Mouse (Mus musculus) E14TG2a.4 (cell line): Measurements from ENCODE around the gene Trp63.
A peak's percentile ranks its signal among the peaks of the same experiment; 100 is the strongest.

Experiments
- H3K27me3 ChIP-seq: 2 replicates; pipeline ENCODE4 v1.6.1; 2014; ENCODE audit warnings: low read length, control low read depth; ENCODE audit not compliant: insufficient read depth
- H3K36me3 ChIP-seq: 2 replicates; pipeline ENCODE4 v1.6.1; 2014; ENCODE audit warnings: low read length, control low read depth; ENCODE audit not compliant: insufficient read depth
- H3K4me1 ChIP-seq: replicated peaks from 2 replicates; pipeline ENCODE4 v1.6.1; 2014; ENCODE audit warnings: low read depth, low read length, control low read depth
- H3K4me3 ChIP-seq: replicated peaks from 2 replicates; pipeline ENCODE4 v1.5.1; 2014; ENCODE audit warnings: mild to moderate bottlenecking, low read length
- H3K9me3 ChIP-seq: 2 replicates; pipeline ENCODE4 v1.6.1; 2014; ENCODE audit warnings: low read length, control low read depth
- CTCF ChIP-seq: conservative IDR thresholded peaks from 2 replicates; pipeline ENCODE4 v1.5.1; 2014; ENCODE audit warnings: low read length
- NANOG ChIP-seq: IDR thresholded peaks from 2 replicates; pipeline ENCODE4 v1.6.1; 2014; ENCODE audit warnings: borderline replicate concordance, low read length, mixed read lengths
- POU5F1 ChIP-seq: IDR thresholded peaks from 2 replicates; pipeline ENCODE4 v1.6.1; 2014; ENCODE audit warnings: low read length, borderline replicate concordance

Gene Trp63

DNA sequence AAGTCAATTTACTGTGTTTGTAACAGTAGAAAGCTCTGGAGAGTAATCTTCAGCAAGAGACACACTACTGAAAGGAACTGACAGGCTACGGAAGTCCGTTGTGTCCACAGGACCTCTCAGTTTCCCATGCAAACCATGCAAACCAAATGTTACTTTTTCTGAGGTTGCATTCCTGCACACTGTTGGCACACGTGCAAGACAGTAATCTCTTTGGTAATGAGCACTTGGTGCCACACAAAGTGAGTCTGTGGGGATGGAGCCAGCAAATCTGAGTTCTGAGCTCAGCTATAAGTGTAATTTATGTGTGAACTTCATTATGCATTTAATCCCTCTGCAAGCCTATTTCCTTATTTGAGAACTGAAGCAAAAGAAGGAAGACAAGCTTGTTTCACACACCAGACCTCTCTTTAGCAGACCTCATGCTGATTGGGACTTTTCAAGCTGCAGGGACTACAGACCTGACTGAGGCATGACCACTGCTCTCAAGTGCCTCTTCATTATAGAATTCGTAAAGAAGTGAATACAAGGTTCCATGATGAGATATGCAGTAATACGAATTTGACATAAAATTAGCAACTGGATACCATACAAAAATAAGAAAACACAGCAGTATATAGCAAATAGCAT, 109.2 kb downstream of the Trp63 start:
- Histone ChIP-seq H3K27me3 (no peaks in the 10 kb centered on the region), H3K9me3 (no peaks in the 10 kb centered on the region), H3K36me3 (no peaks in the 10 kb centered on the region), H3K4me3 (no peak overlapping the region), H3K4me1 (peaks cover 2% of the 10 kb centered on the region; the same call in 1 of the 2 replicates)
- TF ChIP-seq NANOG (no peak), POU5F1 (no peak), CTCF (no peak)

DNA sequence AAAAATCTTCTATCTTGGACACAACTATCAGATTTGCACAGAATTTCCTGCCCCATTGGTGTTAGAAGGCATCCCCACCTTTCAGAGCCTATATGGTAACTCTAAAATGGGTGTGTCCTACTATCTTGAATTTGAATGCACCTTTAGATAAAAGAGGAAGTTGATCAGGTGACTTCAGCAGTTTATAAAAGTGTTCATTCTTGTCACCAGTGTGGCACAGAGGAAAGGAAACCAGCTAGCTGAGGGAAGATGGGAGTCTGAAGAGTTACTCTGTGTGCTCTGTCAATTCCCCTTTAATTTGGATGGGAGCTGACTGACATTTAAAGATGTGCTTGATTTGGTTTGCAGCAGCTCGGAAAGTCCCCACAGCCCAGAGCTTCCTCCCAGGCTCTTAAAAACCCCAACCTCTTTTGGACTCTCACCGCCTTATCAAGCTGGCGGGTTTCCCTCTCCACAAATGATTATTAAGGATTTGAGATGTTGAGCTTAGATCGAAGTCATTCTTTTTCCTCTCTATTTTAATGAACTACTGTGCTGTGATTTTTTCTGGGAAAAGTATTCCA, 114.2 kb downstream of the Trp63 start:
- H3K4me1 ChIP-seq, result peaks cover 3% of the 10 kb centered on the region; the same call in 1 of the 2 replicates

DNA sequence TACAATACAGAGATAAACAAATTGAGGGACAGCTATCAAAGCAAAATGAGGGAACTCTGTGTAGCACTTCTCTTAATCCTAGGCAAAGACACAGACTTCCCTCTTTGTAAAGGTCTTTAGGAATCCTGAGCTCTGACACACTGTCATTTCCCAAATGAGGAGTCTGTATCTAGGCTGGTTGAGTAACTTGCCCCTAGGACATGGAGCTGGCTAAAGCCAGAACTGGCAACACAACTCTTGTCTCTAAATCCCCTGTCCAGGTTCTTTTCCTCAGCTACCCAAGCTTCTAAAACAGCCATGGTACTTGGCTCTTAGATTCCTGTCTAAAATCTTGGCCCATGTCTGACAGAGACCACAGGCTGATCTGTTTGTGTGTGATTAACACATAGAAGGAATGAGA, 116.1 kb downstream of the Trp63 start:
- no peak for TF ChIP-seq NANOG
- TF ChIP-seq POU5F1, result no peak
- TF ChIP-seq CTCF, result no peak

More for the DNA sequence above, 114.2 kb downstream of the Trp63 start:
- H3K36me3 ChIP-seq, result no peaks in the 10 kb centered on the region
- TF ChIP-seq NANOG (no peak), POU5F1 (no peak), CTCF (no peak)
- H3K9me3 ChIP-seq, result no peaks in the 10 kb centered on the region
- H3K27me3 ChIP-seq, result no peaks in the 10 kb centered on the region
- H3K4me3 ChIP-seq, result no peak overlapping the region

DNA sequence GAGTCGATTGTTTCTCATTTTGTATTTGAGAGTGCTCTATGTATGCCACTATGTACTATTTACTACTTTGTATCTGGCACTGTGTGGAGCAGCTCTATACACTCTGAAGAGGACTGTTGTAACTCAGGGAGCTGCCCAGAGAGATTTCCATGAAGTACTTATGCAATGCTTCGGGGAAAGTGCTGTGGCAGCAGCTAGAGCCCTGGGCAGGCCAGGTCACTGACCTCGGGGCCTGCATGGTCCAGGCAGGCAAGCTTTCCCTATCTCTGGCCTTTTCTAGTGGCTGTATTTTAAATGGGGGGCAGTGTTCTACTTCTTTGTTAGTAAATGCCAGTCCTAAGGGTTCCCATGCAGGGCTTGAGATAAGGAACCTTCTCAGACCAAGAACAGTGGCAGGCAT, 121.4 kb downstream of the Trp63 start:
- Histone ChIP-seq H3K27me3 (peaks cover 16% of the 10 kb centered on the region), H3K9me3 (no peaks in the 10 kb centered on the region; the same call in 1 of the 2 replicates), H3K36me3 (no peaks in the 10 kb centered on the region), H3K4me1 (no peaks in the 10 kb centered on the region), H3K4me3 (no peak overlapping the region)
- TF ChIP-seq POU5F1 (no peak), CTCF (no peak), NANOG (no peak)

More for the DNA sequence above, 116.1 kb downstream of the Trp63 start:
- Histone ChIP-seq H3K27me3 (no peaks in the 10 kb centered on the region), H3K4me1 (peaks cover 3% of the 10 kb centered on the region; the same call in 1 of the 2 replicates), H3K4me3 (no peak overlapping the region), H3K36me3 (no peaks in the 10 kb centered on the region), H3K9me3 (no peaks in the 10 kb centered on the region)

DNA sequence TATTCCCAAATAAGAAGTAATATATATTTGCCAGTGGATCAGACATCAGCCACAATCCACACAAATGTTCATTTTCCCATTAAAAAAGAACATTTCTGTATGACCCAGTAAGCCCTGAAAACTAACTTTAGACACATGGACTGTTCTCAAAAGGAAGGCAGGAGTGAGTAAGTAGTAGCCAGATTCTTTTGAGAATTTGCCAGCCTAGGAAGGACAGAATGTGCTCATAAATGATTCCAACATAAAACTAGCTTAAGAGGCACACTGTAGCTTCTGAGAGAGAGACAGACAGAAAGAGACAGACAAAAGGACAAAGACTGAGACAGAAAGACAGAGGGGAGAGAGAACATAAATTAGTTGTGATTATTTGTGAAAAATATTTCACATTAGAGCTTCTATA, 123.6 kb downstream of the Trp63 start:
- Histone ChIP-seq H3K9me3 (no peaks in the 10 kb centered on the region; the same call in 1 of the 2 replicates), H3K36me3 (no peaks in the 10 kb centered on the region), H3K4me1 (no peaks in the 10 kb centered on the region), H3K27me3 (peaks cover 28% of the 10 kb centered on the region), H3K4me3 (no peak overlapping the region)
- TF ChIP-seq NANOG (no peak), CTCF (no peak), POU5F1 (no peak)

DNA sequence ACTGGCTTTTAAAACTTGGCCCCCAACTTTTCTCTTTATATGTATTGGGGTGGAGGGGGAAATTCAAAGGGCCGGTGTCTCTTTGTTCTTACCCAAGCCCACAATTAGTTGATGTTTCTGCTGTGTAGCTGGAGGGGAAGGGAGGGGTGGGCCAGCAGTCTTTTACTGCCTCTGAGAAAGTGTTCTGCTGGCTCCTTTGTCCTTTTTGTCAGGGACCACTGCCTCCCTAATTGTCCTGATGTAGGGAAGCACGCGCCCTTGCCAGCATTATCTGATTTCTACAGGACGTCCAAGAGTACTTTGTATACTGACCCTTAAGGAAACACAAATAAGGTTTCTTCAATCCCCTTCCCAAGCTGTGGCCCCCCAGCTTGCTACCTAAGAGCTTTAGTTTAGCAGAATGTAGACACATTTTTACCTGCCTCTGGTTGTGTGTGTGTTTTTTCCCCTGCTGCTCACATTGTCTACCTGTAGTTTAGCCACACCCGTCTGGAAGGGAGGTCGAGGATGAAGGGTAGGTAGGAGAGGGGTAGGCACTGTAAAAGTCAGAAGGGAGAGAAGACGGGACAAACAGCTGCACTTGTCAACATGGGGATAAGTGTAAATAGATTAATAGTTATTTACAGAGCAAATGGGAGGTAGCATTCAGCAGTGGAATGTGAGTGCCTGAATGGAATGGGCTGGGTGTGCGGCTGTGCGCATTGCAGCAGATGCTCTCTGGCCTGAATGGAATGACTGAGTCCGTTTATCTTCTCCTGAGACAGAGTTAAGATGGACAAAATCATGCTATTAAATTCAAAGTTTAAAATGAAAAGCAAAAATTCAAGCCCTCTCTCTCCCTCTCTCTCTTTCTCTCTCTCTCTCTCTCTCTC, 134.4 kb downstream of the Trp63 start:
- TF ChIP-seq CTCF, result no peak
- TF ChIP-seq NANOG, result 0 out of 2 replicates have a peak, but pooled peaks have one; percentile 2
- Histone ChIP-seq H3K4me3 (no peak overlapping the region), H3K36me3 (no peaks in the 10 kb centered on the region), H3K4me1 (peaks cover 15% of the 10 kb centered on the region), H3K9me3 (no peaks in the 10 kb centered on the region), H3K27me3 (peaks cover 17% of the 10 kb centered on the region)

DNA sequence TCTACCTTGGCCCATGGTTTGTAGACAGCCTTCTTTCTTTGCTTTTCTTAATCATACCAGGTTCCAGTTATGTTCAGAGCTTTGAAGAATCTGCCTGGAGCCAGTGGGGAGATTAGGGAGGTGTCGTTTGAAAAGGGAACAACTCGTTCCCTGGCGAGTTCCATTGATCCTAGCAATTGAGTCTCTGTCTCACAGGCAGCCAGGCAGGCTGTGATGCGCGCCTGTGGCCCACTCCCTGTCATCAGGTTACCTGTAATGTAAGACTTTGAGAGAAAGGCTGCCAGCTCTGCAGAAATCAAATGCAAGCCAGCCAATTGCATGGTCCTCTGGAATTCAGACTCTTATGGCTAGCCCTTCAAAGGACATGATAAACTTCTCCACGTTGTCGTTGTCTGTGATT, 142.5 kb downstream of the Trp63 start:
- no peak for TF ChIP-seq NANOG
- no peak for TF ChIP-seq POU5F1
- no peak for TF ChIP-seq CTCF
- Histone ChIP-seq H3K36me3 (no peaks in the 10 kb centered on the region), H3K9me3 (no peaks in the 10 kb centered on the region), H3K4me1 (no peaks in the 10 kb centered on the region), H3K4me3 (no peak overlapping the region), H3K27me3 (0 out of 2 replicates have a peak, but pooled peaks cover 1% of the 10 kb centered on the region)

DNA sequence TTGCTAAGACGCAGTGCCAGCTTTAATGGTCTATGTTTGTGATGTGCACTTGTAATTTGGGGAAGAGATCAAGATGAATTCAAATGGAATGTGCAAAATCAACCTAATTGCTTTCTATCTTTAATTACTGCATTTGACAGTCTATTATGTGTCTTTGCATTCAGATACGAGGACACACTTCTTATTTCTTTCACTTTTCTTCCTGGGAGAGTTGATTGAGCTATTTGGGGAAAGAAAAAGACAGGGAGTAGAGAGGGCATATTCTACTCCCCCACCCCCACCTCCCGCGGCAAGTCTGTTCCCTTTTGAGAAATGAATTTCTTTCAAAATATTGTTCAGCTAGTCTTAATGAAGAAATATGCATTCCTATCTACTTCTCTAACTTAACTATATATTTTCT, 149.0 kb downstream of the Trp63 start:
- Histone ChIP-seq H3K27me3 (no peaks in the 10 kb centered on the region), H3K36me3 (no peaks in the 10 kb centered on the region), H3K9me3 (no peaks in the 10 kb centered on the region), H3K4me1 (no peaks in the 10 kb centered on the region), H3K4me3 (no peak overlapping the region)
- TF ChIP-seq POU5F1, result no peak
